Mouse (Mus musculus): ENCODE measurements around the gene Lcor. TPM values are rescaled to one million over a fixed set of nuclear protein-coding genes. Genes with fewer than 3 reads are reported as not detected.

Lcor gene
- total RNA-seq, 2 experiments from 2014 or later: 21.7 to 23.8 TPM

DNA sequence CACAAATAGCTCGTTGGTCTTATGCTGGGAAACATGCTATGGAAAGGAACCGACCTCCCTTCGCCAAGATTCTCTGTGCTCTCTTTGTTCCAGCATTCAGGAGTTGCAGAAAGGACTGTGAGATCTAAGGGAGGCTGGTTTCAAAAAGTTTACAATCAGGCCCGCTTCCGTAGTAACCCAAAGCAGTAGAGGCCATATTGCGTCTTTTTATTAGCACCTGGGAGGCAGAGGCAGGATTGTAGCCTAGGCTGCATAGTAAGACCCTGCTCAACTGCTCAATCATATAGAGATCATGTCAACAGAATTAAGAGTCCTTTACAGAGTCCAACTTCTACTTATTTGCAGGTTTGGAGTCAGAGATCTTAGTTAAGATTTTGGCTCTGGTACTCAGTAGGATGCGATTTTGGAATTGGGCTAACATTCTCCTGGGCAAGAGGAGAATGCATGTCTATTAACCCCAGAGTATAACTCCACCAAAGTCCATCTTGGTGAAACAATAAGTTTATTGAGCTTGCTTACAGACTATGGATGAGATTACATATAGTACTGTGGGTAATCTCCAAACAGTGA, 8.8 kb upstream of the Lcor start:
- DNase-seq (ENCODE audit: low spot score in 2 of 2): no peak

DNA sequence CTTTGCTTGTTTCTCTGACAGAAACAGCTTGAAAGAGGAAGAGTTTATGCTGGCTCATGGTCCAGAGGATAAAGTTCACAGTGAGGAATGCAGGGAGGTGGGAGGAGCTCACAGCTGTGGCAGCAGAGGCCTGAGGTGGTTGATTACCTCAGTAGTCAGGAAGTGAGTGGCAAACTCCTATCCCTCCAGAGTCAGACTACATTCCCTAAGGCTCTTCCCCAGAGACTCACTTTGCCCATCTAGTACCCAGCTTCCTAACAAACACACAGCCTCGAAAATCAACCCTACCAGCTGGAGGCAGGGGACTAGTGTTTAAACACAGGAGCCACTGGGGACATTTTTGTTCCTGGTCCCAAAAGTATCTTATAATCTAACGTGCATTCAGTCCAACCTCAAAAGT, 7.5 kb upstream of the Lcor start:
- DNase-seq (ENCODE audit: low spot score in 2 of 2): no peak

DNA sequence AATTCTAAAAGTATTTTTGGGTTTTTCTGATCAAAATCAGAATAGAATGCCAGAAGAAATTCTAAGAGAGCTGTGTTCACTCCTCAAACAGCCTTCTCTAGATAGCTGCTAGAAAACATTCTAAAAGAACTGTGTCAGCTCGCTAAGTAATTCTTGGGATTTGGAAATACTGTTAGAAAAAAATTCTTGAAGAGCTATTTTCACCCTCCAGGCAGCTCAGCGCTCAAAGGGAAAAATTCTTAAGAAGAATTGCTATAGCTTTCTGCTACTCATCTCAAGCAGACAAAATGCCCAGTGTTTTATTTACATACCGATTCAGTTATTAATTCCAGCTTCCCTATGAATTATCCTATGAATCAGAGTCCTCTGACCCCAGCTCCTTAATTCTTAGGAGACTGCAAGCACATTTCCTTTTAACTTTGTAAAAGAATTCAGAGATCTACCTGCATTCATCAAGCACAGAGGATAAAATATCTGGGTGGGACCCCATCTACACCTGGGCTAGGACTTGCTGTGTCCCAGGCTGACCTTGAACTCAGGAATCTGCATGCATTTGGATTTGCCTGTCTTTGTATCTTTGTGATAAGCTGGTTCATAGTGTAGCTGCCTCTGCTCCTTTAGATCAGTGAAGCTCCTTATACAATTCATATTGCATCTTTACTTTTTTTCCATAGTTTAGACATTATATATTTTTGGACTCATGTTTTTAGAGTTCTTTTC, 5.7 kb upstream of the Lcor start:
- DNase-seq (ENCODE audit: low spot score in 2 of 2): no peak

DNA sequence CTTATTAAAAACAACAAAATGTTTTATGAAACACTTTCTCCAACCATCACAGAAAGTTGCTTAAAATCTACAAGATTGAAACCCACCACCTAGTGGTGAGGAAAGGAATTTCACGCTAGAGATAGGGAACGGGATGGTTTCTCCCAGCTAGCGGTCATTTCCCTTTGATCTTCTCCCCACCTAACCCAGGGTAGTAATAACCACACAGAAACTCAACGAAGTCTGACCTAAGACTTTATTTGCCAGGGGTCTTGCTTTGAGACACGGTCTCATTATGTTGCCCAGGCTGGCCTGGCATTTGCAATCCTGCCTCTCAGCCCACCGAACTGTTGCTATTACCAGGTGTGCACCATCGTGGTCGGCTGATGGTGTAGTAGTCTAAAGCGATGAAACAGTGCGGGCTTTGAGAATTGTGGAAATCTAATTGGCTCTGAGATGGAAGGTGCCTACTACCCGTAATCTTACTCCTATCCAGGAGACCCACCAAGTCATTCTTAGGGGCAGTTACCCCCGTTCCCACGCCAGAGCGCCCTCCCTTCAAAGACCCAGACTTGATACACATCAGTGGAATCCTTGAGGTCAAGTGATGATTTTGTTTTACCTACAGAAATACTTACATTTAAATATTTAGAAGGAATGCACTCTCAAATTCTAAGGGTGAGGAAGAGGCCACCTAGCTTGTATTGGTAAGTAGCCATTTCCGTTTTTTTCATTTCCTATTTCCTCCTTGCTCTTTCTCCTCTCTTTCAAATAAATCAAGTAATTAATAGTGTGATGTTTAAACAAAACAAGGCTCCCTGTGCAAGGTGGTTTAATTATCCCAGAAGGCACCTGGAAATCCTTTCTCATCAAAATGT, 1.2 kb upstream of the Lcor start:
- DNase-seq (ENCODE audit: low spot score in 2 of 2): peak in 1 of 2 experiments; percentile 13

DNA sequence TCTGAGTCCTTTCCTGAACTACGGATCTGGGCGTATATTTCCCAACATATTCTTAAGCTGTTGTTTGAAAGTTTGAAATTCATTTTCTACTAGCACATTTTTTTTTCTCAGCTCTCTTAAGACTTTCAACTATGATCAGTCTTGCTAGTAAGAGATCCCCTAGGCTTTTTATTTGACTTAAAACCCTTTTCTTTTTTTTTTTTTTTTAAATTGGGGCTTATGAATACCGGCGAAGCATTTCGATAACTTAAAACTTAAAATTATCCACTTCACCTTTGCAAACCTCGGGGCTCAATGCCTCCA, 599 bp upstream of the Lcor start:
- DNase-seq (ENCODE audit: low spot score in 2 of 2): no peak

DNA sequence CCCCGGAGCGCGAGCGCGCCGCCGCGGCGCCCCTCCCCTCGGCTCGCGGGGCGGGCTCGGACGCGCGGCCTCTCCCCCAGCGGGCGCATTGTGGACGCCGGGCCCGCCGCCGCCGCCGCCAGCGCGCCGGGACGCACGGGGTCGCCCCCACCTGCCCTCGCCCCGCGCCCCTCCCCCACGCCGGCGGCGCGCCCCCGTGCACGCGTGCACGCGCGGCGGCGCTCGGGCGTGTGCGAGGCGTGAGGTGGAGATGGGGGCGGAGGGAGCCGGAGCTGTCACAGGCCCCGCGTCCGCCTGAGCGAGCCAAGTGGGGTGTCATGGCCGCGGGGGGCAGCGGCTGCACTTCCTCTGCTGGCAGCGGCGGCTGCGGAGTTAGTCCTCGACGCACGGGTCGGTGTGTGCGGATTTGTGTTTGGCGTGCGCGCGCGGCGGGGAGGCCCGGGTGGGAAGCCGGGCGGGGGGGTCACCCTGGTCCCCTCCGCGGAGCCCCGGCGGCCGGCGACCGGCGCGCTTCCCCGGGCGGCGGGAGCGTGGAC, 540 bp downstream of the Lcor start:
- DNase-seq (ENCODE audit: low spot score in 2 of 2): peak; percentile 48 to 80

DNA sequence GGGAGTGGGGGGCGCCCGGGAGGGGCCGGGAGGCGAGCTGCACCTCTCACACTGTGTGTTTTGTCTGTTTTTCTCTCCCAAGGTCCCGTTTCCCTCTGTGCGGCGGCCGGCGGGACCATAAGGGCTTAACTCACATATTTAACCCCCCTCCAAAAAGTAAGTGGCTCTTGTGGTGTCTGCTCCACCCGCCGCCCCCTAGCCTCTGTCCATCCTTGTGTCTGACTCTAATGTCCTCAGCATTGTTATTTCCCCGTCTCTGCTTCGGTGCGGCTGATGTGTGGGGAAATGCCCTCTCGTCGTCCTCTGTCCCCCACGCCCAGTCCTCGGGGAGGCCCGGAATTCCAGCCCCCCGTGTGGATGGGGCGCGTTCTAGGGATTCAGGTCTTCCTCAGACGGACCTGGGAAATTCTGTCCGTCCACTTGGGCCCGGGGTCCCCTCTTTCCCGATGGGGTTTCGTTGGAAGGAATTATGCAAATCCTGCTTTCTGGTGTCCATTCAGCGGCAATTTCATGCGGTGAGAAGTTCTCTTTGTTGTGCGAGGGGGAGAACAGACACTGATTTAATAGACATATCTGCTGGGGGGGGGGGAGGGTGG, 1.1 kb downstream of the Lcor start:
- DNase-seq (ENCODE audit: low spot score in 2 of 2): peak in 1 of 2 experiments; percentile 21

DNA sequence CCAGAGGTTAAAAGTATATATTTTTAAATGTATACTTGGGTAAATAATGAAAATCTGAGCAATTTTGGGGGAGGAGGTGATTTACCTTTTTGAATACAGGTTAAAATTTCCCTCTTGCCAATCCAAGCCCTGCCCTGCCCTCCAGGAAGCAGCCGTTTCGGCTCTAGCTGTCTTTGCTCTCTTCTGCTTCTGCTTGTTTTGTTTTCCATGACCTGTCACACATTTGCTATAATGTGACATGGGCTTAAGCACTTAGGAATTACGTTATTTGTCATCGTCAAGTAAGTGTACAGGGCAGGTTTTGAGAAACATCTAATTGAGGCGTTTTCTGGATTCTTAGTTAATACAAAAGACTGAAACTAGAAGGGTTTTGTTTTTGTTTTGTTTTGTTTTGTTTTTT, 1.9 kb downstream of the Lcor start:
- DNase-seq (ENCODE audit: low spot score in 2 of 2): no peak

DNA sequence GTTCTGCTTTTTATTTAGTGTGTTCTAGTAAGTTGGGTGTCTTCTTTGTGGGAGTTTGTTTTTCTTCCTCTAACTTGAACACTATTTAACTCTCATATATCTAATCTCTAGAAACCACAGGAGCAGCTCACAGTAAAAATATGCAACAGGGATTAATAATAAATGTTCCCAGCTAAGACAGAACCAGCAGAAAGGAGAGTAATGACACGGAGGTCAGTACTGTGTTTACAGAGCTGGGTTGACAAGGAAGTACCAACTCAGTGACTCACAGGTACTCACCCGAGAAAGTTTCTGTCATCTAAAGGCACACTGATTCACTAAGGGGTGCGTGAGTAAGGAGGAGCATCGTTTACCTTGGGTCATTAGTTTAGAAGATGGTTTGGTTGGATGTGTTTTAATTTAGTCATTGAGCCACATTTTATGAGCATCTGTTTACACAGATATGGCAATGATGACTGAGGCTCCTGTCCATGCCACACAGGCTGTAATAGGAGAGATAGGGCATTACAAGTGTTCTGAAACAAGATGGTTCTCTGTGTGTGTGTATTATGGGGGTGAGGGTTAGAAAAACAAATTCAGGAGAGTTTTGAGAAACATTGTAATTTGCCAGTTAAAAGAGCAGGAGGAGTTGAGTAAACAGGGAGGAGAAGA, 13.1 kb downstream of the Lcor start:
- no peak for DNase-seq (ENCODE audit: low spot score in 2 of 2)

DNA sequence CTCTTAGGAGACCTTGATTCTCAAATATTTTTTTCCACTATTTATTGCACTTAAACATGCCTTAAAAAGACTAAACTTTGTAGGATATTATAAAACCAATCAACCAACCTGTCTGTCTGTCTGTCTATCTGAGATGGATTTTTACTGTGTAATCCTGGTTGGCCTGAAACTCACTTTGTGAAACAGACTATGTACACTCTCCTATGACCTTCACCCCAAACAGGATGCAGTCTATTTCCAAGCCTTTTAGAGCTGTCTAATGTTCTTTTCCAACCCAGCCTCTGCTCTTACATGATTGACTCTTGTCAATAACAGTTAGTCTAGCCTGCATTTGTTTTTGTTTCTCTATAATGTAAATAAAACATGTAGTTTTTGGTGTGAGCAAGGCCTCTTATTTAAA, 13.6 kb downstream of the Lcor start:
- no peak for DNase-seq (ENCODE audit: low spot score in 2 of 2)

DNA sequence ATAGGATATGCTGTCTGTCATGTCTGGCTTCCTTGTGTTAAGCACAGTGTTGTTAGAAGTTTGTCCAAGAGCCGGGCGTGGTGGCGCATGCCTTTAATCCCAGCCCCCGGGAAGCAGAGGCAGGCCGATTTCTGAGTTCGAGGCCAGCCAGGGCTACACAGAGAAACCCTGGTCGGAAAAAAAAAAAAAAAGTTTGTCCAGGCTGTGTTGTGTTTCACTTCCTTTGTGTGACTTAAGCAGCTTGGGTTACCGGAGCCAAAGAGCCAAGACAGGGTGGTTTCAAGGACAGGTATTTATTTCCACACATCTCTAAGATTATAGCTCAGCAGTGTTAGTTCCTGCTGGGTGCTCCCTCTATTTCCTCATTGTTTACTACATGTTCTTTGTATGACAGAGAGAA, 25.4 kb downstream of the Lcor start:
- no peak for DNase-seq (ENCODE audit: low spot score in 2 of 2)

DNA sequence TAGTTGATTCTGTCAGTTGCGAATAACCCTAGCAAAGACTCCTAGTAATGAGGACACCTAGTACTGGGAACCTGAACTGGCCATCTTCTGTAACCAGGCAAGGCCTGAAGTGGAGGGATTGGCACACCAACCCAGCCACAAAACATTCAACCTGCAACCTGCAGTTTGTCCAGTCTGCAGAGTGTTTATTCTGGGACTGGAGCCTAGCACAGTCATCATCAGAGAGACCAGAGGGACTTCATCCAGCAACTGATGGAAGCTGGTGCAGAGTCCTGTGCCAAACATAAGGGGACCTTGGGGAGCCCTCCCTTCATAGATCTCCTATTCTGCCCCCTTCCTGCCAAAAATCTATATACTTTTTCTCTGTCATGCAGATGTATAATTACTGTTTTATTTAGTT, 32.4 kb downstream of the Lcor start:
- DNase-seq (ENCODE audit: low spot score in 2 of 2): no peak

DNA sequence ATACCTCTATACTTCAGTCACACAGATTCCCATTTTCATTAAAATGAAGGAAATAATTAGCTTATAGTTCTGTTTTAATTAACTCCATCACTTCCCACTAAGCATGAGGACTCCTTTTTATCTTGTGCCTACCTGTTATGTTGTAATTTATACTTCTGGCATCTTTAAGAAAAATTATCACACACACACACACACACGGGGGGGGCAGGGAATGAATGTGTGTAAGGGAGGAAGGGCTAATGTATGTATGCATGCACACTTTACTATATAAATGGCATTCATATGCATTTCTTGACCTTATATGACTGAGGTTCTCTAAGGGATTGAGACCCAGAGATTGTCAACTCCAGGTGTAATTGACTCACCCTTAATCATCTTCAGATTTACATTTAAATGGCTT, 33.1 kb downstream of the Lcor start:
- no peak for DNase-seq (ENCODE audit: low spot score in 2 of 2)

DNA sequence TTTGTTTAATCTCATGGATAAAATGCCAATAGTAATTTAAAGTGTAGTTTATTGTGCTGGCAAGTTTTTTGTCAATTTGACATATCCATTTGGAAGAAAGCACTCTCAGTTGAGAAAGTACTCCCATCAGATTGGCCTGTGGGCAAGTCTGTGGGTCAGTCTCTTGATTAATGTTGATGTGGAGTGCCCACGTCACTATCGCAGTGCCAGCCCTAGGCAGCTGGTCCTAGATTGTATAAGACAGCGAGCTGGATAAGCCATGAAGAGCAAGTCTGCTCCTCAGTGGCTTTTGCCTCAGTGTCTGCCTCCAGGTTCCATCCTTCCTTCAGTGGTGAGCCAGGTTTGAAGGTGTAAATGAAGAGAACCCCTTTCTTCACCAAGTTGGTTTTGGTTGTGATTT, 34.6 kb downstream of the Lcor start:
- DNase-seq (ENCODE audit: low spot score in 2 of 2): no peak

DNA sequence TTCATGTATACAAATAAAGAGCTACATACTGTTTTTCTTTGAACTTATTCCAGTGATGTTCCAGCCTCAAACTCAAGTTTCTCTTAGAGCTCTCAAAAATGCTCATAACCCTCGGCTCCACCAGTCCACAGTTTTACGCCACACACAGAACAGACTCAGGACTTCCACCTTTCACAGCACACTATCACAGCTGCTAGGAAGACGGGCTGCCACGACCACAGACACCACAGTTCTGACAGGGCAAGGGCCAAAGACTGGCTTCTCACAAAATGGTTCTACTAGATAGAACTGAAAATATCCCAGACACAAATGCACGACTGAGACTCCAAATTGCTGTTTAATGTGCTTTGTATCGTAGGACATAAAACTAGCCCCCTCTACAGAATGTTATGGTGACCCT, 36.7 kb downstream of the Lcor start:
- DNase-seq (ENCODE audit: low spot score in 2 of 2): no peak

DNA sequence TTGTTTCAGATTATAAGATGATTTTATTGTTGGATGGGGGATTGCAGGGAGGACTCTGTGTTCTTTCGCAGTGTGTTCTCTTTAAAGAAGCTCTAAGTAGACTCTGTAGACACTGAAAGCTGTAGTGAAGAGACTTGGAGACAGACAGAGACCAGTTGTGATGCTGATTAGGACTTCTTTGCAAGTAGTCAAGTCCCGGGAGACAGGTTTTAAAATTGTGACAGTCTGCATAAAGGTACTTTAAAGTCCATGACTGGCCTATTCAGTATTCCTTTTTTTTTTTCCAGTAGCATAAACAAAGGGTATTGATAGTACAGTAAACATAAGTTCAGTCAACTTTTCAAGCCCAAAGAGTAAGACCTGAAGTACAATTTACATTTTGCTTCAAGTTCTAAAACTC, 39.8 kb downstream of the Lcor start:
- DNase-seq (ENCODE audit: low spot score in 2 of 2): no peak

DNA sequence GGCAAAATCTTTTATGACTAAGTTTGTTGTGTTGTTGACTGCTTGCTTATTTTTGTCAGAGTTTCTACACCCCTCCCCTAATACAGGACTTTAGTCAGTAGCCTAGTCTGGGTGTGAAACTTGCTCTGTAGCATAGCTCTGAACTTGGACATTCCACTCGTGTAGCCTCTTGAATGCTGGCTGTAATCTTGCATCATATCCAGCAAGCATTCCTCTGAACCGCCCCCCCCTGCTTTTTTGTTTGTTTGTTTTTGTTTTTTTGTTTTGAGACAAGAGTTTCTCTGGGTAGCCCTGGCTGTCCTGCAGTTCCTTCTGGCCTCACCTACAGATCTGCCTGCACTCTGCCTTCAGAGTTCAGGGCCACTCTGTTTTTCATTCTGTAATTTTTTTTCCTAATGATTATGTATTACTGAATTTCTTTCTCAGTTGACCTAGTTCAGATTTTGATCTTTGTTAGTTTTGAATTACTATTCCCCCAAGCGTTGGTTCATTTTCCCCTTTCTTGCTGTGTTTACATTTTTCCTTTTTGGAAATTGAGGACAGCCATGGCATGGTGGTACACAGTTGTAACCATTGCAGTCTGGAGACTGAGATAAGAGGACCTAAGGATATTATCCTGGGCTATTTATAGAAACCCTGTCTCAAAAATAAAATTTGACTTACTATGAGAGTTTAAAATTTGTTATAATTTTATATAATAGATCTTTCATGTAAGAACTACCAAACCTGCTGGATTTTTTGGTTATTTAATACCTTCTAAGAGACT, 41.5 kb downstream of the Lcor start:
- no peak for DNase-seq (ENCODE audit: low spot score in 2 of 2)

DNA sequence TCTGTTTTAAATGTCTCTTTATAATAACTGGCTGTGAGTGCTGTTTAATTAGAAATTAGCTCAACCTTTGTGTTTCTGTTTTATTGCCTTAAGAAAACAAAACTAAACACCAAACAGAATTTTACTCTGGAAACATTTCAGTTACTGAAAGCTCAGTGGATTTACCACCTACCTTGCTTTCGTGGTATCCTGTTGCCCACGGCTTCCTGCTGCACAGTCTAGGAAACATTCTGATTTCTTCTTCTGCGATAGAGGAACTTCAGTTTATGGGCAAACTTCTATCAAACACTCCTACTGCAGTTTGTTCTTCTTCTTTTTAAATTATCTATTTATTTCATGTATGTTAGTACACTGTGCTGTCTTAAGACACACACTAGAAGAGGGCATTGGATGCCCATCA, 46.7 kb downstream of the Lcor start:
- no peak for DNase-seq (ENCODE audit: low spot score in 2 of 2)

DNA sequence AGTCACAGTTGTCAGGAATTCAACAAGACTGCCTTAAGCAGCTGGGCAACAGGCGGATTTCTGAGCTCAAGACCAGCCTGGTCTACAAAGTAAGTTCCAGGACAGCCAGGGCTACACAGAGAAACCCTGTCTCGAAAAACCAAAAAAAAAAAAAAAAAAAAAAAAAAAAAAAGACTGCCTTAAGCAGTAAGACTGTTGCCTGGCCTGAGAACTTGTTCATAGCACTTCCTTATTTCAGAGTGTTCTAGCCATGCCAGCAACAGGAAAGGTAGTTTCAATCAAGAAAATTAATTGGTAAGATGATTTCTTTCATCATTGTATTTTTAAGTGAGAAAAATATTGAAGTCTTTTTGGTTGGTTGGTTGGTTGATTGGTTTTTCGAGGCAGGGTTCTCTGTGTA, 51.6 kb downstream of the Lcor start:
- DNase-seq (ENCODE audit: low spot score in 2 of 2): no peak

DNA sequence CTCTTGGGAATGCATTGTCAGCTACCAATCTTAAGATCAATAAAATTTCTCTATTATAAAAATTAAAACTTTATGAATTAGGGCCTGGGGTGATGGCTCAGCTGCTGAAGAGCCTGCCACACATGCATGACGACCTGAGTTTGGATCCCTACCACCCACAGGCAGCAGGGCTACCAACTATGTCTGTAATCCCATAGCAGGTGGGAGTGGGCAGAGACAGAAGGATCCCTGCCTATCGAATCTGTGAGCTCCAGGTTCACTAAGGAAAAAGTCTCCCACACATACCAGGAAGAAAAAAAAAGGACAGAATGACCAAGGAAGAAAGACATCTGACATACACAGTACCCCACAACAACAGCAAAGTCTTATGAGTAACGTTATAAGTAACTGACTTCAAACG, 74.5 kb downstream of the Lcor start:
- DNase-seq (ENCODE audit: low spot score in 2 of 2): no peak

DNA sequence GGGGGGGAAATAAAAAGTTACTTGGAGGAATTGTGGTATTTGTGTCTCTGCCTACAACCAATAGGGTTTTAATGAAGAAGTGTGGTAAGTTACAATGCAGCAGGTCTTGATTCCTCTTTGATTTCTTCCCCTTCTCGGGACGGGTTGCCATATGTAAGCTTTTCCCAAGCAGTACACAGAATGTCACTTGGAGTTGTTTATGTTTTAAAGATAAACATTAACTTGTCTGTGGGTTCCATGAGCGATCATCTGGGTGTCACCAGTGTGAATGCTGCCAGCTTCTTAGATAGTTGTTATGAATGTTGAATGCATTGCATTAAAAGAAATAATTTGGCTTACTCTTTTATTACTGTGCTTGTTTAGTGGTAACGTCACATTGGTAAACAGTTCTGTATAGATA, 75.1 kb downstream of the Lcor start:
- no peak for DNase-seq (ENCODE audit: low spot score in 2 of 2)
